Mouse (Mus musculus) lung, postnatal 0 days (tissue): ENCODE measurements around the gene Cideb. TPM values are rescaled to one million over a fixed set of nuclear protein-coding genes. Genes with fewer than 3 reads are reported as not detected.
A peak's percentile ranks its signal among the peaks of the same experiment; 100 is the strongest.

Source experiments
- ATAC-seq: fragments of 200-750 bp; cut with Nextera tagmentation; 2 replicates; pipeline ENCODE4 v1.8.0; 2017; ENCODE audit warnings: moderate library complexity
- DNase-seq: peaks from one replicate; pipeline ENCODE4 v3.0.0-alpha.2; 2016; ENCODE audit warnings: low spot score
- H3K27ac ChIP-seq: fragments of 300-500 bp; sonication (generic); 2 replicates; pipeline ENCODE4 v1.5.1; 2014; ENCODE audit warnings: antibody characterized with exemption, mild to moderate bottlenecking, low read length, mixed read lengths
- H3K27me3 ChIP-seq: fragments of 300-500 bp; sonication (generic); replicated peaks from 2 replicates; pipeline ENCODE4 v1.6.1; 2014; ENCODE audit warnings: low read length, mixed read lengths; ENCODE audit not compliant: insufficient read depth
- H3K36me3 ChIP-seq: fragments of 300-500 bp; sonication (generic); 2 replicates; pipeline ENCODE4 v1.6.1; 2014; ENCODE audit warnings: low read length, mixed read lengths; ENCODE audit not compliant: insufficient read depth
- H3K4me1 ChIP-seq: fragments of 300-500 bp; sonication (generic); 2 replicates; pipeline ENCODE4 v1.6.1; 2014; ENCODE audit warnings: antibody characterized with exemption, low read depth, low read length, mixed read lengths; ENCODE audit not compliant: insufficient read depth
- H3K4me2 ChIP-seq: fragments of 300-500 bp; sonication (generic); replicated peaks from 2 replicates; pipeline ENCODE4 v1.6.1; 2014; ENCODE audit warnings: low read depth, mild to moderate bottlenecking, low read length, moderate library complexity, mixed read lengths
- H3K4me3 ChIP-seq: fragments of 300-500 bp; sonication (generic); 2 replicates; pipeline ENCODE4 v1.5.1; 2014; ENCODE audit warnings: low read depth, low read length
- H3K9ac ChIP-seq: fragments of 300-500 bp; sonication (generic); replicated peaks from 2 replicates; pipeline ENCODE4 v1.6.1; 2014; ENCODE audit warnings: low read depth, mild to moderate bottlenecking
- H3K9me3 ChIP-seq: fragments of 300-500 bp; sonication (generic); 2 replicates; pipeline ENCODE4 v1.6.1; 2016; ENCODE audit warnings: low read length, mixed read lengths
- CTCF ChIP-seq: IDR thresholded peaks from 2 replicates; pipeline ENCODE4 v1.5.1; 2016; ENCODE audit warnings: antibody characterized with exemption, mild to moderate bottlenecking
- EP300 ChIP-seq: IDR thresholded peaks from 2 replicates; pipeline ENCODE4 v1.6.1; 2016; ENCODE audit warnings: antibody characterized with exemption, mild to moderate bottlenecking, control low read depth
- WGBS: fragments of 180-500 bp; shearing (Covaris S2); extraction: QIAGEN DNeasy Blood & Tissue Kit; methylation state at CpG from one replicate; pipeline ENCODE4 v1.1.7; 2014; 5-methylcytosine and 5-hydroxymethylcytosine counted together
- polyA plus RNA-seq: library from polyadenylated mRNA; unstranded; fragments of >200 nt; fragmentation: Nextera tagmentation; extraction: Ambion mirVana; gene quantifications from 2 replicates; pipeline ENCODE4 v1.2.1, GENCODE M21; 2015

Cideb gene
- polyA plus RNA-seq, 1 experiment from 2014 or later, result 1.3 TPM

DNA sequence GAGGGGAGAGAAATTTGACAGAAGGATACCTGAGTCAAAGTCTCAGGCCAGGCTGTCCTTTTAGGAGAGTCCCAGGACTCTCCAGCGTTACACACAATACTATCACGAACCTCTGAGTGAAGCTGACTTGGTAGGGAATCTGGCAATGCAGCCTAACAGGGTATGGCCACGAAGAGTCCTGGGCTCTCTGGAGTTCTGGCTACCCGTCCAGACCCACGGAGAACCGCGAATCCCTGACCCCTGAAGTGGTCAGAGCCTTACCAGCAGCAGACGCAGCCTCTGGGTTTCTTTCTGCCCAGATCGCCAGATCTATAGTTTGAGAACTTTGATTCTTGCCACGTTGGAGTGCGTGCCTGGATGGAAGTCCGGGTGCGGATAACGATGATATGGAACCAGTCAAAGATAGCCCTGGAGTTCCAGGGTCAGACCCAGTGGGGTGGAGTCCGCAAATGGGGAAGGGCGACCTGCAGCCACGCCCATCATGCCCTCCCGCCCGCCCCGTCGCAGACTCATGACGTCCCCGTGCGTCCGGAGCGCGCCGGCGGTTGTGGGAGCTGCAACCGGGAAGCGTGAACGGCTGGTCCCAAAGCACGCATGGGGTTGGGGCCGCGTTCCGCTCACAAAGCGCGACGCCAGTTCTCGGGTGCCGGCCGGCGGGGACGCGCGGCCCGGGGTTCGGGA is 12.9 kb downstream of the Cideb start, which contains the start of the genes Dhrs1 and Nop9:
Gene Dhrs1 (minus strand): TSS at position 511 of the 681 bp plus-strand sequence.
Gene Nop9 (plus strand): TSS at position 514 of the 681 bp plus-strand sequence.
- peak within 1 kb of the TSS; percentile 57 for H3K27ac ChIP-seq
- TF ChIP-seq EP300 (no peak), CTCF (0 out of 2 replicates have a peak, but pooled peaks have one; percentile 7)
- WGBS, result 1% methylated on average over 48 of the region's 48 CpGs
- no peaks in the 10 kb centered on the region for H3K27me3 ChIP-seq
- no peaks in the 10 kb centered on the region for H3K9me3 ChIP-seq
- H3K4me2 ChIP-seq, result peak within 1 kb of the TSS; percentile 84
- peak within 1 kb of the TSS; percentile 88 for H3K4me3 ChIP-seq
- peak; percentile 94 for DNase-seq
- peak within 1 kb of the TSS; percentile 66 for H3K9ac ChIP-seq
- peak; percentile 95 for ATAC-seq
- peaks cover 9% of the 10 kb centered on the region; the same call in 1 of the 2 replicates for H3K4me1 ChIP-seq
- H3K36me3 ChIP-seq, result peaks cover 26% of the 10 kb centered on the region

DNA sequence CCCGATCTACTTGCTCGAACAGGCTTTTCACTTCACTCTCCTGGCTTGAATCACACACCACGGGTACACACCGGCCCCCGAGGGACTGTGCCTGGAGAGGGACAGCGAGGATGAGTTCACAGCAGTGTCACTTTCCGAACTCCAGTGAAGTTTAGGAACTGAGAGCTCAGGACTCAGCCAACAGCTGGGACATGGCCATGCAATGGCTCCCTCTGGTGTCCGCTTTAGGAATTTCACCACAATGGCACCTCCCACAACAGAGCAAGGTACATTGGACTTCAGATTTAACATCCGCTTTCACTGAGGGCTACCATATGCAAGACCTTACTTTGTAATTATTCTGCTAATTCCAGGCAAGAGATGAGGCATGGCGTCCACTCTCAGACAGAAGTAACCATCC is 14.5 kb downstream of the Cideb start:
- ATAC-seq (peak; percentile 74), DNase-seq (peak; percentile 85)
- Histone ChIP-seq H3K4me2 (peak overlapping the region; percentile 11; the same call in 1 of the 2 replicates), H3K36me3 (peaks cover 18% of the 10 kb centered on the region), H3K4me3 (no peak overlapping the region), H3K27me3 (no peaks in the 10 kb centered on the region), H3K4me1 (peaks cover 9% of the 10 kb centered on the region; the same call in 1 of the 2 replicates), H3K9ac (no peak overlapping the region), H3K9me3 (no peaks in the 10 kb centered on the region), H3K27ac (no peak overlapping the region)
- TF ChIP-seq CTCF (peak; percentile 99), EP300 (no peak)
- 18% methylated on average over 10 of the region's 10 CpGs for WGBS

DNA sequence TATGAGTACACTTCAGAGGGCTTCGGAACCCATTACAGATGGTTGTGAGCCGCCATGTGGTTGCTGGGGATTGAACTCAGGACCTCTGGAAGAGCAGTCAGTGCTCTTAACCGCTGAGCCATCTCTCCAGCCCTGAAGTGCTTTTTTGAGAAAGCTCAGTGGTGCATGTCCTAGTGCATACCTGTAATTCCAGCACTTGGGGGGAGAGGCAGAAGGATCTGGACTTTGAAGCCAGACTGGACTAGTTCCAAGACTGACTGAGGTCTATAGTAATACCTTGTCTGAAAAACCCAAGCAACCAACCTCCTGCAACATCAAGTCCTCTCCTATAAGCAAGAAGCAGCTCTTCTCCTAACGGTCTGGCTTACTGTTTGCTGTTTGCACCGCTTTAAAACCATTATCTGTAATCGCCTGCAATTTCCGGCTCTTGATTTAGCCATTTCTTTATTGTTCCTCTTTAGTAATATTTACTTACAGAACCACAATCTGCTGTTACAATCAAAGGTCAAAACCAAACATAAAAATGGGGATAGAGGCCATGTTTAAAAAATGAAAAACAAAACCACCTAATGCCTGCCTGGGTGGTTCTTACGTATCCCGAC is 21.1 kb downstream of the Cideb start:
- Histone ChIP-seq H3K36me3 (peaks cover 11% of the 10 kb centered on the region), H3K9ac (no peak overlapping the region), H3K27ac (no peak overlapping the region), H3K4me1 (no peaks in the 10 kb centered on the region), H3K4me2 (no peak overlapping the region), H3K9me3 (no peaks in the 10 kb centered on the region), H3K27me3 (no peaks in the 10 kb centered on the region), H3K4me3 (no peak overlapping the region)
- no peak for DNase-seq
- 0 out of 2 replicates have a peak, but pooled peaks have one; percentile 37 for ATAC-seq
- 70% methylated on average over 9 of the region's 9 CpGs for WGBS
- TF ChIP-seq EP300 (no peak), CTCF (no peak)

DNA sequence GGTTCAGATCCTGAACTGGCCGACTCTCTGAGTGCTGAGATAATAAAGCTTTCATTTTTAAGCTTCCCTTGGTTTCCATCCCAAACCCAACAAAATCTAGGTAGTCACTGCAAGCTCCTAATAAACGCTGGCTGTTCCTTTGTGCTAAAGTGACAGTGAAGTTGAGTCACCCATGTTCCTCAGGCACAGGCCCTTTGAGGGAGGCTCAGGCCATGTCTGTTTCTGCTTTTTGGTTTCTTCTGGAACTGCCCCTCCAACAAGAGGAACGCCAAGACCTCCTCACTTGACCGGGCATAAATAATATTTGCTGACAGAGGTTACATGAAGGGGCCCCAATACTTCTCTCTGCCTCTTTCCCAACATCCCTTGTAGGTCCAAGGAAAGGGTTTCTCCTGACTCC is 22.5 kb downstream of the Cideb start:
- no peak overlapping the region for H3K4me3 ChIP-seq
- ATAC-seq (no peak), DNase-seq (no peak)
- no peaks in the 10 kb centered on the region for H3K4me1 ChIP-seq
- no peak overlapping the region for H3K9ac ChIP-seq
- peaks cover 8% of the 10 kb centered on the region for H3K36me3 ChIP-seq
- H3K9me3 ChIP-seq, result no peaks in the 10 kb centered on the region
- H3K27me3 ChIP-seq, result no peaks in the 10 kb centered on the region
- TF ChIP-seq EP300, result no peak
- TF ChIP-seq CTCF, result no peak
- no peak overlapping the region for H3K27ac ChIP-seq
- H3K4me2 ChIP-seq, result no peak overlapping the region
- 71% methylated on average over 4 of the region's 4 CpGs for WGBS

DNA sequence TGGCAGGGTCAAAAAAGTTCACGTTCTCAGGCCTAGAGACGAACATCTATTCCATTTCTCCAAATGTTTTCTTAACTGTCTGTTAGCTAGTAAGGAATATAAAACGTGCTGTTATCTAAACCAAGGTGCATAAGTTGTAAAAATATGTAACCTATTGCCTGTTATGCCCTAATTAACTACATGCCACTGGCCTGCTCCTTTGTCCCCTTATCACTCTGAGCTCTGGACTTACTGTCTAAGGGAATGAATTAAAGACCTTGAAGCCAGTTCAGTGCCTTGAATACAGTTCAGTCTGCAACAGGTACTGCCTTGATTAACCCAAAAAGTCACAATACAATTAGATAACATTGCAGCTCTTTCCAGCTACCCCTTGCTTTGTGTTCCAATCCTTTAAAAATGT is 22.9 kb downstream of the Cideb start:
- DNase-seq (no peak), ATAC-seq (no peak)
- TF ChIP-seq CTCF, result no peak
- TF ChIP-seq EP300, result no peak
- H3K9me3 ChIP-seq, result no peaks in the 10 kb centered on the region
- H3K36me3 ChIP-seq, result peaks cover 4% of the 10 kb centered on the region
- H3K4me1 ChIP-seq, result no peaks in the 10 kb centered on the region
- H3K9ac ChIP-seq, result no peak overlapping the region
- H3K4me2 ChIP-seq, result no peak overlapping the region
- no peak overlapping the region for H3K4me3 ChIP-seq
- 38% methylated on average over 3 of the region's 3 CpGs for WGBS
- no peaks in the 10 kb centered on the region for H3K27me3 ChIP-seq
- no peak overlapping the region for H3K27ac ChIP-seq

DNA sequence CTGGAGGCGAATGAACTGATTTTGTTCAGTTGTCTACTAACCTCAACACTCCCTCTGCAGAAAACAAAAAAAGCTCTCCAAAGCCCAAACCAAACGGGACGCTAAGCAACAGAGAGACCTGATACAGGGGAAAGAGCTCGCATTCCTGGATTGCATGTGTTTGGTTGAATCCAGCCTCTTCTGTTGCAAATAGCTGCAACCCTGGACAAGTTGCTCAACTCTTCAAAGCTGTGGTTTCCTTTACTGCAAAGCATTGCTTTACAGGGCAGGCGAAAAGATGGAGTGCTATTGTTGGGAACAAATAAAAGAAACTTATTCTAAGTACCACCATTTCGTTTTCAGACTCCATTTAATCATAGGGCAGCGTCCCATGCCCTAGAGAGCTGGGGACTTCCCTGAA is 23.4 kb downstream of the Cideb start:
- WGBS, result 74% methylated on average over 7 of the region's 7 CpGs
- no peaks in the 10 kb centered on the region for H3K27me3 ChIP-seq
- H3K9me3 ChIP-seq, result no peaks in the 10 kb centered on the region
- ATAC-seq (no peak), DNase-seq (no peak)
- H3K9ac ChIP-seq, result no peak overlapping the region
- no peaks in the 10 kb centered on the region; the same call in 1 of the 2 replicates for H3K36me3 ChIP-seq
- TF ChIP-seq EP300 (no peak), CTCF (no peak)
- H3K4me3 ChIP-seq, result no peak overlapping the region
- no peak overlapping the region for H3K27ac ChIP-seq
- H3K4me1 ChIP-seq, result no peaks in the 10 kb centered on the region
- no peak overlapping the region for H3K4me2 ChIP-seq
